Mouse (Mus musculus) embryonic fibroblast, embryonic 13.5 days (primary cell): ENCODE results near the gene St6gal1. TPM values are rescaled to one million over a fixed set of nuclear protein-coding genes. Genes with fewer than 3 reads are reported as not detected.
A peak's percentile ranks its signal among the peaks of the same experiment; 100 is the strongest.

Experiments used
- H3K27ac ChIP-seq: 2 replicates; pipeline ENCODE4 v1.5.1; 2012; ENCODE audit warnings: low read length, control low read depth, inconsistent platforms; ENCODE audit not compliant: insufficient read depth
- H3K4me1 ChIP-seq: 2 replicates; pipeline ENCODE4 v1.6.1; 2011; ENCODE audit warnings: low read length; ENCODE audit not compliant: control insufficient read depth, insufficient read depth
- H3K4me3 ChIP-seq: 2 replicates; pipeline ENCODE4 v1.5.1; 2011; ENCODE audit warnings: mild to moderate bottlenecking, control low read depth, low read length; ENCODE audit not compliant: insufficient read depth
- CTCF ChIP-seq: IDR thresholded peaks from 2 replicates; pipeline ENCODE4 v1.5.1; 2011; ENCODE audit warnings: mild to moderate bottlenecking, control low read depth, low read length, moderate library complexity, borderline replicate concordance; ENCODE audit not compliant: insufficient read depth
- POLR2A ChIP-seq: IDR thresholded peaks from 2 replicates; pipeline ENCODE4 v1.6.1; 2011; ENCODE audit warnings: low read depth, mild to moderate bottlenecking, control low read depth, low read length, moderate library complexity
- polyA plus RNA-seq: library from polyadenylated mRNA; stranded (reverse); fragments of >200 nt; gene quantifications from 2 replicates; pipeline ENCODE4 v1.2.4, GENCODE M21; 2011; ENCODE audit warnings: low read depth; ENCODE audit not compliant: missing spikeins, insufficient read length

The St6gal1 gene
- polyA plus RNA-seq, 1 experiment: 7.4 TPM

DNA sequence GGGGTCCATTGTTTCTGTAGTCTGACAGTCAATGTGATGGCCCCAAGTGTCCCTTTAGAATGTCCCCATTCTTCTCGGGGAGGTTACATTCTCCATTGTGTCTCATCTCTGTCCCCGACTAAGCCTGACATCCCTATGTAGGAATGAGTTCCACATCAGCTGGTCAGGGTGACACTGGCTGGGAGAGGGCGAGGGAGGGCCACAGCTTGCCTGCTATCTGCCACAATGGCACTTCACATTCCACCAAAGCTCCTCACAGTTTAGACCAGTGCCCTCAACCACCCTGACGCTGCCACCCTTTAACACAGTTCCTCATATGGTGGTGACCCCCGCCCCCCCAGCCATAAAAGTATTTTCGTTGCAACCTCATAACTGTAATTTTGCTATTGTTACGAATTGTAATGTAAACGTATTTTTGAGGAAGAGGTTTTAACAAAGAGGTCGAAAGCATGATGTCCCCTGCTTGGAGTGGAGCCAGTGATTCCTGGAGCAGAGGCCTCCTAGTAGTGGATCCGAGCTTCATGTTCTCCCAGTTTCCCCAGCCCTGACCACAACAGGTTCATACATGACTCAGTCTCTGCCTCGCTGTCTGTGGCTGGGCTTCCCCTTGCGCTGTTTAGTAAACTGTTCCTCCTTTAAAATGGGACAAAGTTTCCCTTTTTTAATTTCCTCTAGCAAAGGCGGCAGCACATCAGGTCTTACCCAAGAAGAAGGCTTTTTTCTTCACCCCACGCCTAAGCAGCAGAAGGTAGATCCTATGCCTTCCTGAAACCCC lies 47.4 kb downstream of the St6gal1 start:
- Histone ChIP-seq H3K4me3 (no peak overlapping the region), H3K4me1 (peaks cover 22% of the 10 kb centered on the region), H3K27ac (peak overlapping the region; percentile 78)
- TF ChIP-seq CTCF (no peak), POLR2A (no peak)

DNA sequence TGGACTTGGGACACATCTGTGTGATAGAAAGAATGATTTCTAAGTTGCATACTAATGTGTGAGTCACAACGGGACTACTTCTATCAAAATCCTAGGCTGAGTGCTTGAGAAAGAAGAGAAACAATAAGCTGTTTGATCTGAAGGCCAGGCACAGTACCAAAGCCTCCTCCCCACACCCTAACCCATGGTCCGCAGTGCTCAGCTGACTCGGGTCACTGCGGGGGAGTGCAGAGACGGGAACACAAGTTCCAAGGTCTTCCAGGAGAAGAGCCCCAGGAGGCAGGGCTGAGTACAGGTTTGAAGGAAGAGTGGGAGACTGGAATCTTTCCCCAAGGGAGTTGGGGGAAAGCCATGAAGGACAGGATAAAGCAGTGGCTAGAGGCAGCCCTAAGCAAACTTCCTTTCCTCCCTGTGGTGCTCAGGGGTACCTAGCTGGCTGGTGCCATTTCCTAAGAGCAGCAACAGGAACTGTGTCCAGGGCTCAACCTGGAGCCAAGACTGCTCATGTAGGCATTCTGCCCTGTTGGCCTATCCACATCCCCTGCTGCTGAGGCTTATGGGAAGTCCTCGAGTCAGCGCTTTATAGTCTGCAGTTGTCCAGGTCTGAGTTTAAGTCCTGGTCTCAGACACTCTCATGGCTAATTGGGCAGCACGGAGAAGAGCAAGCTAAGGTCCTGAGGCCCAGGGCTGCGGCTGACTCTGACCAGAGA lies 48.1 kb downstream of the St6gal1 start:
- TF ChIP-seq POLR2A (no peak), CTCF (no peak)
- H3K4me3 ChIP-seq: no peak overlapping the region
- peak overlapping the region; percentile 78 for H3K27ac ChIP-seq
- peaks cover 22% of the 10 kb centered on the region for H3K4me1 ChIP-seq

DNA sequence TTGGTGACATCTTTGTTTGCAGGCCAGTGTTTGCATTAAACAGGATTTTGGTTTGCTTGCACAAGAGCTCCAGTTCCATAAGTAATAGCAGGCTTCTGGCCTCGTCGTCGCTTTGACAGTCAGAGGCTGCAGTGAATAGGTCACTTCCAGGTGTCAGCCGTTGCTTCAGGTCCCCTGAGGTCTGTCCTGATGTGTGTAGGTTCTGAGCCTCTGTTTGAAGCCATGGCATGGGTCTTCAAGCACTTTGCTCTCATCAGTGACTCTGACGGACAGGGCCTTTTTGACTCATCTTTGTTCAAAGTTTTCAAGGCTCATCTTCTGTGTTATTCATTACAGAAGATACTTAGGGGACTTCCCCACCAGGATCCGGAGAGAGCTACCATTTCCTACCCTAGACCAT lies 49.5 kb downstream of the St6gal1 start:
- TF ChIP-seq CTCF (no peak), POLR2A (no peak)
- no peak overlapping the region for H3K27ac ChIP-seq
- peaks cover 22% of the 10 kb centered on the region for H3K4me1 ChIP-seq
- H3K4me3 ChIP-seq: no peak overlapping the region

DNA sequence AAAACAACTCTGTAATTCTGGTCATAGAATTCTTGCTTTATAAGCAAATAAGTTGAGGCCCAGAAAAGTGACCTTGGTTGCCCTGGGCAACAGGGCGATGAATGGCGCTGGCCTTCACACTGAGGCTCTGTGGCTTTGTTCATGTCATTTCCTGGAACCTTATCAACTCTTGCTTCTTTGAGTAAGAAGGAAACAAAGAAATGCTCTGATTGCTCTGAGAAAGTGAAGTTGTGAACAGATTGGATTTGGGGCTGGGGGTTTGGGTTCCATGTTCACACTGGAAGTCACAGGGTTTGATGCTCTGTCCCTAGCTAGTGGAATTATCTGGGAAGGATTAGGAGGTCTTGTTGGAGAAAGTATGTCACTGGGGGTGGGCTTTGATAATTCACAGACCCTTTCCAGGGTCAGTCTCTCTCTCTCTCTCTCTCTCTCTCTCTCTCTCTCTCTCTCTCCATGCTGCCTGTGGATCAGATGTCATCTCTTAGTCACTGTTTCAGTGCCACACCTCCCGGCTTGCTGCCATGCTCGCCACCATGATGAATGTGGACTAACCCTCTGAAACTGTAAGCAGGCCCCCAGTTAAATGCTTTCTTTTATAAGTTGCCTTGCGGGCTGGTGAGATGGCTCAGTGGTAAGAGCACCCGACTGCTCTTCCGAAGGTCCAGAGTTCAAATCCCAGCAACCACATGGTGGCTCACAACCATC lies 50.2 kb downstream of the St6gal1 start:
- H3K4me3 ChIP-seq: no peak overlapping the region
- TF ChIP-seq POLR2A (no peak), CTCF (no peak)
- H3K27ac ChIP-seq: no peak overlapping the region
- H3K4me1 ChIP-seq: peaks cover 22% of the 10 kb centered on the region

DNA sequence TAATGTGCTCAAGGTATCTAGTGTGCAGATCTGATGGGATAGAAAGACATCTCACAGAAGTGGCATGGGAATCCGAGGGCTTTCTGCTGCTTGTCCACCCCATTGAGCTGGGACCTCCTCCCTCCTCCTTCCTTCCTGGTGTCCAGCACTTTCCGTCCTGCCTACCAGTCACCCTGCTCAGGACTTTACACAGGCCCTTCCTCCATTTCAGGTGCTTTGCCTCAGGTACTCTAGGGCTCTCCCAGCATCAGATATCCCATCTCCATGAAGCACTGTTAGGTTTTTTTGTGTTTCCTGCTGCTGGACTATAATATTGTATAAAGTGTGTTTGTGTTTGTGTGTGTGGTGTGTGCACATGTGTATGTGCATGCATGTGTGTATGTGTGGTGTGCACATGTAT lies 51.1 kb downstream of the St6gal1 start:
- Histone ChIP-seq H3K4me3 (no peak overlapping the region), H3K4me1 (peaks cover 20% of the 10 kb centered on the region), H3K27ac (no peak overlapping the region)
- TF ChIP-seq CTCF (no peak), POLR2A (no peak)

DNA sequence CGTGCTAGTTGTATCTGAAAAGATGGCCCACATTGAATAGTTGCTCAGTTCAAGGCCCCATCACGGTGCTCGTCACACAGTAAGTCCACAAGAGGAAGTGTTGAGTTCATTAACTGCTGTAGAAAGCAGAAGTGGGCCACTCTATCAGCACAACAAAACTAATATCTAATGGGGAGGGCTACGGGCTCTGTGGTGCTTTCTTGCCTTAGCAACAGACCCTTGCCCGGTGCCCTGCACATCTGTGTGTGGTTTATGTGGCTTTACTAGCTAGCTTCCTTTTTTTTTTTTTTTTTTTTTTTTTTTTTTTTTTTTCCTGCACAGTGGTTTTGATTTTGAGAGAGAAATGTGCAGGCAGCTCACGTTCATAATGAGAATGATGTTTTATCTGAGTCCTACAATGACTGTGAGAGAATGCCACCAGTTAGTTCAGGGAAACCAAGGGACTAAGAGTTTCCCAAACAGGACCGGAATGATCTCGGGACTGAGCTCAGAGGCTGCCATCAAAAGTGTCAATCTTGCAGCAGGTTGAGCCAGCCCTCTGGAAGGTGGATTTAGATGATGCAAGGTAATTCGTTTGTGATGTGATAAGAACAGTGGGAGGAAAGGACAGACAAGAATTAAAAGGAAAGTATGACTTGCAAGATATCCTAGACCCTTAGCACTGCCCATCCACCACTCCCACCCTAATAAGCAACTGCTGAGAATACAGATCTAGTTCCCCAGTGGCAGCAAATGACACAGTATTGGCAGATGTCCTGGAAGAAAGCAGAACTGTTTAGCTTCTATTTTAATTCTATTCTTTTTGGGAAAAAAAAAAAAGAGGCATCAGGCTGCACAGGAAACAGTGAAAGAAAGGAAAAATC lies 55.6 kb downstream of the St6gal1 start:
- TF ChIP-seq CTCF (no peak), POLR2A (no peak)
- Histone ChIP-seq H3K4me3 (no peak overlapping the region), H3K4me1 (peaks cover 7% of the 10 kb centered on the region), H3K27ac (no peak overlapping the region; the same call in 1 of the 2 replicates)

DNA sequence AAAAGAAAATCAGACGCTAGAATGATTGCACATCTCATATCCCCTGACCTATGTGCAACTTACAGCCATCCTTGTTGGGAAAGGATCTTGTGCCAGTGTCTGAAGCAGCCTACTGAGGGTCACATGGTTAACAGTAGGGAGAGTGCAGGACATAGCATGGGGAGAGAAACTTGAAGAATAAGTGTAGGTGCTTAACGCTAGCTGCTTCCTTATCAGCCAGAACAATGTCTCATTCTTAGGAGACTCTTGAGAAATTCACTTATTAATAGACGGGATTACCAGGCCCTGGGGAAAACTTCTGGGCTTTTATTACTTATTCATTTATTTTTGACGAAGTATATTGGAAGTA lies 56.2 kb downstream of the St6gal1 start:
- Histone ChIP-seq H3K4me3 (no peak overlapping the region), H3K4me1 (peaks cover 7% of the 10 kb centered on the region), H3K27ac (no peak overlapping the region)
- TF ChIP-seq POLR2A: no peak
- no peak for TF ChIP-seq CTCF

DNA sequence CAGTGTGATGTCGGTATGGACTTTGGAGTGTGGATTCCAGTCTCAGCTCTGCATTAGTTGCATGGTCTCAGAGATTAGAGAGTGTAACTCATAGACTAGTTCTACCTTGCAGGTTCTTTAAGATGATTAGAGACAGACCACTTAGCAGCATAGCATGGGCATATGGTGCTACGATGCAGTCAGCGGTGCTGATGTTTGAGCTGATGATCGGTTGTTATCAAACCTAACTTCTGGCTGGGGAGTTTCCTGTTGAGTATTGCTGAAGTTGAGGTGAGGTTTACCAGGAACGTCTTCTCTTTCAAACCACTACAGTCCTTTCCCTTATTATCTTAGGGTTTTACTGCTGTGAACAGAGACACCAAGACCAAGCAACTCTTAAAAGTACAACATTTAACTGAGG lies 57.7 kb downstream of the St6gal1 start:
- H3K4me3 ChIP-seq: no peak overlapping the region
- H3K4me1 ChIP-seq: peaks cover 7% of the 10 kb centered on the region
- H3K27ac ChIP-seq: no peak overlapping the region
- TF ChIP-seq CTCF: no peak
- TF ChIP-seq POLR2A: no peak

DNA sequence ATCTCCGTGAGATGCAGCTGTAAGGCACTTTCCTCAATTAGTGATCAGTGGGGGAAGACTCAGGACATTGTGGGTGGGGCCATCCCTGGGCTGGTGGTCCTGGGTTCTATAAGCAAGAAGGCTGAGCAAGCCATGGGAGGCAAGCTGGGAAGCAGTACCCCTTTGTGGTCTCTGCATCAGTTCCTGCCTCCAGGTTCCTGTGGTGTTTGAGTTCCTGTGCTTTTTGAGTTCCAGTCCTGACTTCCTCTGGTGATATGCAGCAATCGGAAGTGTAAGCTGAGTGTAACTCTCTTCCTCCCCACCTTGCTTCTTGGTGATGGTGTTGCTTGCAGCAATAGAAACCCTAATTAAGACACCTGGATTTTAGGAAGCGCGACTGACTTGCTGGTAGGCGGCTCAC lies 58.4 kb downstream of the St6gal1 start:
- TF ChIP-seq CTCF: no peak
- TF ChIP-seq POLR2A: no peak

More for the DNA sequence above, 58.4 kb downstream of the St6gal1 start:
- no peak overlapping the region for H3K27ac ChIP-seq
- H3K4me1 ChIP-seq: peaks cover 7% of the 10 kb centered on the region
- H3K4me3 ChIP-seq: no peak overlapping the region
